Mouse (Mus musculus): ENCODE results near the gene Wnt6. TPM values are rescaled to one million over a fixed set of nuclear protein-coding genes. Genes with fewer than 3 reads are reported as not detected.
A peak's percentile ranks its signal among the peaks of the same experiment; 100 is the strongest.
"Not testable (repeated sequence)": the region's sequence is repeated elsewhere in the genome, so short reads cannot be mapped to it uniquely, and the experiment has no call there.

Gene Wnt6
- polyA plus RNA-seq, 1 experiment from 2014 or later, result 21.2 TPM

DNA sequence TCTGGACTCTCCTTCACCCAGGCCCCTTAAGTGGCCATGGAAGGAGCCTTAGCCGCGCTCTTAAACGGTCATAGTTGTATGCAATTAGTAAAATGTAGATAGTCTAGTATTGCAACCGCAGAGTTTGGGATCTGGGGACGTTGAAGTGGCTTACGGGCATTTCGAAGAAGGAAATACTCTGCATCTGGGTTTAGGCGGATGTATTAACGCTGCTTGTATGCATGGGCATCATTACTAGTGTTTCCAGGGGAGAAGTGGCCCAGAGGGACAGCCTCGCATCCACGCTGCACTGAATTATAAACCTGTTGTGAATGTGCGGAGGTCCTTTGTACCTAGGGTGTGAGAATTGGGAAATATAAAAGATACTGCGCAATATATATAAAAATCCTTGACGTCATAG lies 45.5 kb downstream of the Wnt6 start:
- Histone ChIP-seq H3K4me2 (ENCODE audit: low read depth, severe bottlenecking) (peak overlapping the region; percentile 67), H3K4me3 (ENCODE audit: low read depth, low read length) (peak overlapping the region; percentile 63), H3K27ac (replicated peaks; ENCODE audit: low read depth, low read length) (peak overlapping the region; percentile 89), H3K9me3 (ENCODE audit: control insufficient read depth, low read length) (no peaks in the 10 kb centered on the region), H3K27me3 (ENCODE audit: control insufficient read depth, insufficient read depth, low read length) (no peaks in the 10 kb centered on the region), H3K36me3 (ENCODE audit: control insufficient read depth, insufficient read depth, low read length) (no peaks in the 10 kb centered on the region), H3K9ac (ENCODE audit: low read length) (peak overlapping the region; percentile 82), H3K4me1 (ENCODE audit: control insufficient read depth, insufficient read depth, low read length) (no peaks in the 10 kb centered on the region)
- 15% methylated on average over 14 of the region's 14 CpGs for WGBS
- DNase-seq (ENCODE audit: low spot score) (no peak), ATAC-seq (ENCODE audit: insufficient number of reproducible peaks, low FRiP score, low TSS enrichment, low read depth) (no peak)

DNA sequence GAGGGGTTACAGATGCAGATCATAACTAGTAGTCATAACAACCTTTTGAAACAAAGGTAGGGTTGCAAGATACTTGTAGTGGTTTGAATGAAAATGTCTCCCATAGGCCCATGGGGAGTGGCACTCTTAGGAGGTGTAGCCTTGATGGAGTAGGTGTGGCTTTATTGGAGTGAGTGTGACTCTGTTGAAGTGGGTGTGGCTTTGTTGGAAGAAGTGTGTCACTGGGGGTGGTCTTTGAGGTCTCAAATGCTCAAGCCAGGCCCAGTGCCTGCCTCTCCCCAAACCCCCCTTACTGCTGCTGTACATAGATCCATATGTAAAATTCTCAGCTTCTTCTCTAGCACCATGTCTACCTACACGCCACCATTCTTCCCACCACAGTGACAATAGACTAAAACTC lies 46.8 kb downstream of the Wnt6 start:
- Histone ChIP-seq H3K9me3 (ENCODE audit: control insufficient read depth, low read length) (no peaks in the 10 kb centered on the region), H3K4me2 (ENCODE audit: low read depth, severe bottlenecking) (no peak overlapping the region), H3K36me3 (ENCODE audit: control insufficient read depth, insufficient read depth, low read length) (no peaks in the 10 kb centered on the region), H3K4me1 (ENCODE audit: control insufficient read depth, insufficient read depth, low read length) (no peaks in the 10 kb centered on the region), H3K27me3 (ENCODE audit: control insufficient read depth, insufficient read depth, low read length) (no peaks in the 10 kb centered on the region), H3K4me3 (ENCODE audit: low read depth, low read length) (no peak overlapping the region), H3K27ac (replicated peaks; ENCODE audit: low read depth, low read length) (no peak overlapping the region), H3K9ac (ENCODE audit: low read length) (no peak overlapping the region)
- no peak for DNase-seq (ENCODE audit: low spot score)
- no peak for ATAC-seq (ENCODE audit: insufficient number of reproducible peaks, low FRiP score, low TSS enrichment, low read depth)
- 94% methylated on average over 1 of the region's 1 CpGs for WGBS

DNA sequence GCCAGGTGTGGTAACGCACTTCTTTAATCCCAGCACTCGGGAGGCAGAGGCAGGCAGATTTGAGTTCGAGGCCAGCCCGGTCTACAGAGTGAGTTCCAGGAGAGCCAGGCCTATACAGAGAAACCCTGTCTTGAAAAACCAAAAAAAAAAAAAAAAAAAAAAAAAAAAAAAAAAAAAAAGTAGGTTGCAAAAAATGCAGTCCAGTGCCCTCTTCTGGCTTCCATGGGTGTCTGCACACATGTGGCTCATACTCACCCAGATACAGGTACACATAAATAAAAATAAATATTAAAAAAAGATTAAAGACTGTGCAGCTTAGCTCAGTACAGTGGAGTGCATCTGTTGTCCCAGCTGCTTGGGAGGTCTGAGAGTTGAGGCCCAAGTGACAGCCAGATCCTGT lies 51.9 kb downstream of the Wnt6 start:
- H3K9ac ChIP-seq (ENCODE audit: low read length); DNase-seq (ENCODE audit: low spot score); H3K4me2 ChIP-seq (ENCODE audit: low read depth, severe bottlenecking); H3K4me1 ChIP-seq (ENCODE audit: control insufficient read depth, insufficient read depth, low read length); H3K4me3 ChIP-seq (ENCODE audit: low read depth, low read length); H3K36me3 ChIP-seq (ENCODE audit: control insufficient read depth, insufficient read depth, low read length); ATAC-seq (ENCODE audit: insufficient number of reproducible peaks, low FRiP score, low TSS enrichment, low read depth); H3K9me3 ChIP-seq (ENCODE audit: control insufficient read depth, low read length); H3K27ac ChIP-seq (replicated peaks; ENCODE audit: low read depth, low read length); H3K27me3 ChIP-seq (ENCODE audit: control insufficient read depth, insufficient read depth, low read length): not testable (repeated sequence)
- 90% methylated on average over 4 of the region's 4 CpGs for WGBS

DNA sequence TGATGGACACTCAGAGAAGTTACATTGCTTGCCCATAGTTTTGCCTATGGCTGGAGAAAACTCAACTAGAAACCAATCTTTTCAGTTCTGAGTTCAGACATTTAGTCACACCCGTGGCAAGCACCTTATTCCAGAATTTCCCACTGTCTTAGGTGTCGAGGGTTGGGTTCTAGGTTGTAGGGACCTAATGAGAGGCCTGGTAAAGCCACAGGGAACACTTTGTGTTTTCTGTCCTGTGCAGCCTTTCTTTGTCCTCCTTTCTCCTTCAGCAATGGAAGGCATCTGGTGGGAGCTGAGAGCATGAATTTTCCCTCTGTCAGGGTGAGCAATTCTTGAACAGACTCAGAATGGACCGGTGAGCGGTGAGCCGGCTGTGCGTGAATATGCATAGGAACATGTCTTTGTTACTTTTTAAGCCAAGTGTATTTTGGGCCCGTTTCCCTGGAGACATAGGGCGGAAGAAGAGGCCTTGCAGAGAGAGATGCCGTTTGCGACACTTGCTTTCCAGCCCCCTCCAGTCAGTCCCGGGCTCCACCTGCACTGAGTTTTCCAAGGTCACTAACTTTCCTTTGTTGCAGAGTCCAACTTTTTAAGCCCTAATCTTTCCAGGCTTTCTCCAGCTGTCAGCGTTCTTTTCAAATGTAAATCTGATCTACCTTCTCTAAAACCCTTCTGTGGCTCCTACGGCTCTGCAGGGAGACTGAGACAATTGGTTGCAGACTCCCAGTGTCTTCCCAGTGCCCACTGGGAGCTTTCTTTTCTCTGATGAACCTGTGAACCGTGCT lies 53.0 kb downstream of the Wnt6 start:
- no peak overlapping the region for H3K4me3 ChIP-seq (ENCODE audit: low read depth, low read length)
- DNase-seq (ENCODE audit: low spot score) (no peak), ATAC-seq (ENCODE audit: insufficient number of reproducible peaks, low FRiP score, low TSS enrichment, low read depth) (no peak)
- no peaks in the 10 kb centered on the region for H3K9me3 ChIP-seq (ENCODE audit: control insufficient read depth, low read length)
- H3K27ac ChIP-seq (replicated peaks; ENCODE audit: low read depth, low read length), result no peak overlapping the region
- H3K9ac ChIP-seq (ENCODE audit: low read length), result no peak overlapping the region
- H3K27me3 ChIP-seq (ENCODE audit: control insufficient read depth, insufficient read depth, low read length), result no peaks in the 10 kb centered on the region
- WGBS, result 39% methylated on average over 14 of the region's 14 CpGs
- H3K4me1 ChIP-seq (ENCODE audit: control insufficient read depth, insufficient read depth, low read length), result no peaks in the 10 kb centered on the region
- H3K36me3 ChIP-seq (ENCODE audit: control insufficient read depth, insufficient read depth, low read length), result no peaks in the 10 kb centered on the region
- no peak overlapping the region for H3K4me2 ChIP-seq (ENCODE audit: low read depth, severe bottlenecking)

DNA sequence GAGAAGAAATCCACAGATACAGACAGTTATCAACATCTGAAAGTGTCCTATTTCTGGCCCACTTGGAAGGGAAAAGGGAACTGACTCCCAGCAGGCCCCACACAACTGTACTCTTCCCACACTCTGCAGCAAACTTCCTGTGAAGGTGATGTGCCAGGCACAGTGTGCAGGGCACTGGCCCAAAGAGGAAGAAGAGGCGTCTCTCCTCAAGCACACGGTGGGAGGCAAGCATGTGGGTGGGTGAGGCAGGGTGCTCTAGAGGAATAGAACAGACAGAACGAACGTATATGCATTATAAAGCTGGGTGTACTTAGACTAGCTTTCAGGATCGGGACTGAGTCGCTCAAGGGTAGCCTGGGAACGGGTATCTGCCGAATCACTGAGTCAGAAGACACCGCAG lies 58.4 kb downstream of the Wnt6 start:
- no peaks in the 10 kb centered on the region for H3K27me3 ChIP-seq (ENCODE audit: control insufficient read depth, insufficient read depth, low read length)
- no peak overlapping the region for H3K27ac ChIP-seq (replicated peaks; ENCODE audit: low read depth, low read length)
- H3K9ac ChIP-seq (ENCODE audit: low read length), result no peak overlapping the region
- no peak overlapping the region for H3K4me2 ChIP-seq (ENCODE audit: low read depth, severe bottlenecking)
- no peak for ATAC-seq (ENCODE audit: insufficient number of reproducible peaks, low FRiP score, low TSS enrichment, low read depth)
- H3K4me3 ChIP-seq (ENCODE audit: low read depth, low read length), result no peak overlapping the region
- H3K36me3 ChIP-seq (ENCODE audit: control insufficient read depth, insufficient read depth, low read length), result no peaks in the 10 kb centered on the region
- DNase-seq (ENCODE audit: low spot score), result no peak
- H3K4me1 ChIP-seq (ENCODE audit: control insufficient read depth, insufficient read depth, low read length), result no peaks in the 10 kb centered on the region
- H3K9me3 ChIP-seq (ENCODE audit: control insufficient read depth, low read length), result no peaks in the 10 kb centered on the region
- 74% methylated on average over 9 of the region's 9 CpGs for WGBS

DNA sequence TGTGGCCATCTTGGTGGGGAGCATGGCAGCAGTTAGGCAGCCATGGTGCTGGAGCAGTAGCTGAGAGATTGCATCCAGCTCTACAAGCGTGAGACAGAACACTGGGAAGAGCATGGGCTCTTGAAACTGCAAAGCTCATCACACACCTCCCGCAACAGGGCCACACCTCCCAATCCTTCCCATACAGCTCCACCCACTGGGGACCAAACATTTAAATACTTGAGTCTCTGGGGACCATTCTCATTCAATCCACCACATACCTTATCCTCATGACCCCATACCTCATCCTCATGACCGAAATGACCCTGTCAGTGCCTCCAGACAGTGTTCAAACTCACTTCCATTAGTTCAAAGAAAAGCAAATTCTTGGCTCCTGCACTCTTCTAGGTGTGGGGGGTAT lies 61.6 kb downstream of the Wnt6 start:
- no peak overlapping the region for H3K9ac ChIP-seq (ENCODE audit: low read length)
- H3K4me1 ChIP-seq (ENCODE audit: control insufficient read depth, insufficient read depth, low read length), result no peaks in the 10 kb centered on the region
- no peaks in the 10 kb centered on the region for H3K27me3 ChIP-seq (ENCODE audit: control insufficient read depth, insufficient read depth, low read length)
- H3K9me3 ChIP-seq (ENCODE audit: control insufficient read depth, low read length), result no peaks in the 10 kb centered on the region
- H3K4me3 ChIP-seq (ENCODE audit: low read depth, low read length), result no peak overlapping the region
- no peaks in the 10 kb centered on the region for H3K36me3 ChIP-seq (ENCODE audit: control insufficient read depth, insufficient read depth, low read length)
- DNase-seq (ENCODE audit: low spot score) (no peak), ATAC-seq (ENCODE audit: insufficient number of reproducible peaks, low FRiP score, low TSS enrichment, low read depth) (no peak)
- no peak overlapping the region for H3K4me2 ChIP-seq (ENCODE audit: low read depth, severe bottlenecking)
- WGBS, result 80% methylated on average over 3 of the region's 3 CpGs
- no peak overlapping the region for H3K27ac ChIP-seq (replicated peaks; ENCODE audit: low read depth, low read length)

Other genes starting within 250 kb of the Wnt6 start
- gene Plcd4, start 229.0 kb upstream of the Wnt6 start, polyA plus RNA-seq (2014; fragmentation: Nextera tagmentation; extraction: Ambion mirVana), result 0.53 and 0.79 TPM in 2 replicates
- 46.4 and 52.2 TPM in 2 replicates for gene Usp37, start 227.6 kb upstream of the Wnt6 start, polyA plus RNA-seq (2014; fragmentation: Nextera tagmentation; extraction: Ambion mirVana)
- 10.2 and 11.6 TPM in 2 replicates for gene Zfp142, start 183.6 kb upstream of the Wnt6 start, polyA plus RNA-seq (2014; fragmentation: Nextera tagmentation; extraction: Ambion mirVana)
- gene Bcs1l, start 183.6 kb upstream of the Wnt6 start, polyA plus RNA-seq (2014; fragmentation: Nextera tagmentation; extraction: Ambion mirVana), result 15.4 and 15.9 TPM in 2 replicates
- gene Rnf25, start 170.5 kb upstream of the Wnt6 start, polyA plus RNA-seq (2014; fragmentation: Nextera tagmentation; extraction: Ambion mirVana), result 8.8 and 9.2 TPM in 2 replicates
- gene Stk36, start 170.4 kb upstream of the Wnt6 start, polyA plus RNA-seq (2014; fragmentation: Nextera tagmentation; extraction: Ambion mirVana), result 13.6 and 16.1 TPM in 2 replicates
- 42.4 and 51.5 TPM in 2 replicates for gene Ttll4, start 110.1 kb upstream of the Wnt6 start, polyA plus RNA-seq (2014; fragmentation: Nextera tagmentation; extraction: Ambion mirVana)
- gene Cyp27a1, start 58.3 kb upstream of the Wnt6 start, polyA plus RNA-seq (2014; fragmentation: Nextera tagmentation; extraction: Ambion mirVana), result 16.0 and 19.8 TPM in 2 replicates
- gene Prkag3, start 22.7 kb upstream of the Wnt6 start, polyA plus RNA-seq (2014; fragmentation: Nextera tagmentation; extraction: Ambion mirVana), result not detected in 2 replicates
- 1.4 and 1.6 TPM in 2 replicates for gene Wnt10a, start 19.6 kb downstream of the Wnt6 start, polyA plus RNA-seq (2014; fragmentation: Nextera tagmentation; extraction: Ambion mirVana)
- not detected in 2 replicates for gene Cdk5r2, start 83.0 kb downstream of the Wnt6 start, polyA plus RNA-seq (2014; fragmentation: Nextera tagmentation; extraction: Ambion mirVana)
- not detected in 2 replicates for gene Fev, start 113.5 kb downstream of the Wnt6 start, polyA plus RNA-seq (2014; fragmentation: Nextera tagmentation; extraction: Ambion mirVana)
- not detected in 2 replicates for gene Cryba2, start 121.3 kb downstream of the Wnt6 start, polyA plus RNA-seq (2014; fragmentation: Nextera tagmentation; extraction: Ambion mirVana)
- not detected in 2 replicates for gene Cfap65, start 163.7 kb downstream of the Wnt6 start, polyA plus RNA-seq (2014; fragmentation: Nextera tagmentation; extraction: Ambion mirVana)
- gene Ihh, start 179.8 kb downstream of the Wnt6 start, polyA plus RNA-seq (2014; fragmentation: Nextera tagmentation; extraction: Ambion mirVana), result 0.27 and 0.61 TPM in 2 replicates